Mouse (Mus musculus) c-Kit-positive CD71-negative TER-119-negative erythroid progenitor cells, embryonic 14.5 days (primary cell): ENCODE measurements at regions not wholly inside any gene's neighbourhood (a gene's known extent, or its start where the extent isn't known, plus 50 kb on each side); places are given as distances from the start of the nearest gene placed in this dataset.
A peak's percentile ranks its signal among the peaks of the same experiment; 100 is the strongest.

Experiments
- DNase-seq: peaks from one replicate; pipeline ENCODE4 v3.0.0-alpha.2; 2013; ENCODE audit warnings: low read depth

DNA sequence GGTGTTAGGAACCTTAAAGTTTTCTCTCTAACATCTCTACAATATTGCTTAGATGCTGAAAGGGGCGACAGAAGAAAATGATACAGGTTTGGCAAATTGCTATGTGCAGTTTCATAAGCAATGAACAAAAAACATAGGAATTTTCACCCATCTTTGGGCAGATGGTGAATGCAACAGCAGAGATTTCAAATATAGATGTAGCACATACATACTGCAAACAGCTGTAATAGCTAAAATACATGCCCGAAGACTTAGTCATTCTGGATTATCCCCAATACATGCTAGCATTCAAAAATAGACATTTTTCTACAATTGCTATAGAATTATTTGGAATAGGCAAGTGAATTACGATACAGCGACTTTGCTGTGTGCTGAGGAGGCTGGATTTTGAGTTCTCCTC lies 544.1 kb downstream of the D3Ertd751e start:
- DNase-seq, result no peak

DNA sequence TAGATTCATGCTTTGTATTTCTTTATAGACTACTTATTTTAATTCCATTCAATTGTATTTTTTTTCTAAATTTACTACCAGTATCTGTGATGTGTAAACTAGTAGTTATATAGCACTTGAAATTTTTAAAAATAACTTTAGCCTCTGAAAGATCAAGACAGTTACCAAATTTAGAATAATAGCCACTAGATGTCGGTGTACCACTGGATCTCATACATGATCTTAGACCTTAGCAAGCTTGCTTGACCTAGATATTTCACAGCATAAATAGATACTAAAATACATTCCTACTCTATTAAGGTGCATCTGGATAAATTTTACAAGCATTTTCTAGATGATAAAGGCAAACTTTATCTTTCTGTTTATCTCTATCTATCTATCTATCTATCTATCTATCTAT lies 570.0 kb downstream of the D3Ertd751e start:
- no peak for DNase-seq

DNA sequence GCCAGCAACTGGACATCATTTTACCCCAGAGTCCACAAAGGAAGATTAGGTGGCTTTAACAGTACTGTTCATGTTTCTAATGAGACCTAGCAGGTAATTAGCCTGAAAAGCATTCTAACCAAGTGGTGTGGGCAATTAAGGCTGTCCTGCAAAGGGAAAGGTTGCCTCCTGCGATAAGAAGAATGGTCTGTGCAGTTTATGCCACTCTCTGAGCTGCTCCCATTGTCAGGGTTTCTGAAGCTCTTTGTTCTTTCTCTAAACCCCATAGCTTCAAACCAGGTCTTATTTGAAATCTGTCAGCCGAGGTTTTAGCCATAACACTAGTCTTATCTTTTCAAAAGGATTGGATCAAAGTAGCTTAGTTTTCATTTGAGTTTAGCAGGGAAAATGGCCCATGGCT lies 585.3 kb downstream of the D3Ertd751e start:
- no peak for DNase-seq

DNA sequence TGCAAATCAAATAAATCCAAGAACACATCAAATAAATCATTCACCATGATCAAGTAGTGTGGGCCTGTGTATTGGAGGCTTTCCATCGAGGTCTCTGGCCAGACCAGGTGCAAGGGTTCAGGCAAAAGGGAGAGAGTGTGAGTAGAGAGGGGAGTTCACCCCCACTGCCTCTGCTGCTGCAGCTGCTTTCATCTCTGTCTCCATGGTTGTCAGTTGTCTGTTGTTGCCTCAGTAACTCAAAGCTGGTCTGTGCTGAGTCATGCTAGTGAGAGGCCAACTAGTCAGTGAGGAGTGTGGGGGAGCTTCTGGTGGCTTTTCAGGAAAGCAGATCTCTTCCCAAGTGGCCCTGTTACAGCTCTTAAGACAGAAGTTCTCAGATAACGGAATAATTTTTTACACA lies 600.4 kb downstream of the D3Ertd751e start:
- DNase-seq, result no peak

DNA sequence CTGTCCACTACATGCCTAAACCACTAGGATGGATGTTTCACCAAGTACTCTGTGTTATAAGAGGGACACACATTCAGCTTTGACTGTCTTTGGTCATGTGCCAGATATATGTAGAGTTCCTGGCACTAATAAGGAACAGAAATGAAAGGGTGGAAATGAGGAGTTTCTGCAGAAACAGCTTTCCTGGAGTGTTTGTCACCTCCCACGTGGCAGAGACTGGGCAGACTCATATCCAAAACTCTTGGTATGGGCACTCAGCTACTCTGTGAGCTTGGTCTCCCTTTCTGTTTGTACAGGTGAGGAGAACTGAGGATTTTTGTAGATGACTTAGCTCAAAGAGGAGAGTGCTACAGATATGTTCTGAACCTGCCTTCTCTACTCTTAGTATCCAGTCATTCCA lies 634.4 kb downstream of the D3Ertd751e start:
- no peak for DNase-seq

DNA sequence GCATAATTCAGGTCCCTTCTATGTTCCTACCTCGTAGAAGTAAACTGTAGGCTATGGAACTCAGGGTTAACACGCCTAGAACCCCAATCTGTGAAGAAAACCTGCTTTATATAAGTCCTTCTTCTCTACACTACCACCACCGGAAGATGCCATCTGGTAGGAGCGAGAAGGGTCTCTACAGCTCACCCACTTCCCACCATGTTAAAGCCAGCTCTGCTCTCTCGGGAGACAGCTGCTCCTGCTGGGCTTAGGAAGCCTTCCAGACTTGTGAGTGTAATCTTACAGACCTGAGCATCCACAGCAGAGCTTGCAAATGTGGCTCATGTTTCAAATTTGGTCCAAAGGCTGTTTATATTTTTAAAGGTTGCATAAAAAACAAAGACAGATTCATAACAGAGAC lies 639.7 kb downstream of the D3Ertd751e start:
- DNase-seq, result no peak

DNA sequence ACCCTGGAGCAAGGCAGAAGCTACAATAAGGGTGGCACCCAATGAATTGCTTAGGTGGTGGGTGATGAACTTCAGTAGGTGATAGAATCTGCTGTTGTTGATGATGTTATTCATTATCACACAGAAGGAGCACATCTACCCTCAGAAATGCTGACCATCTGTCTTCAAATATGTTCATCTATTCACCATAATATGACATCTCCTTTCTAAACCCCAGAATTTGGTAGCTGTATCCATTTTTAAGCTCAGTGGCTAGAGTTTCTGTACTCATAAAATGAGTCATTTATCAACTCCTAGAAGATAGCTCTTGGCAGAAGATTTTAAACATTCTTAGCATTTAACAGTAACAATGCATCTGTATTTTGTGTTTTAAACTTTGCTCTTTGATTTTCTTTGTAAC lies 660.3 kb downstream of the D3Ertd751e start:
- DNase-seq, result no peak

DNA sequence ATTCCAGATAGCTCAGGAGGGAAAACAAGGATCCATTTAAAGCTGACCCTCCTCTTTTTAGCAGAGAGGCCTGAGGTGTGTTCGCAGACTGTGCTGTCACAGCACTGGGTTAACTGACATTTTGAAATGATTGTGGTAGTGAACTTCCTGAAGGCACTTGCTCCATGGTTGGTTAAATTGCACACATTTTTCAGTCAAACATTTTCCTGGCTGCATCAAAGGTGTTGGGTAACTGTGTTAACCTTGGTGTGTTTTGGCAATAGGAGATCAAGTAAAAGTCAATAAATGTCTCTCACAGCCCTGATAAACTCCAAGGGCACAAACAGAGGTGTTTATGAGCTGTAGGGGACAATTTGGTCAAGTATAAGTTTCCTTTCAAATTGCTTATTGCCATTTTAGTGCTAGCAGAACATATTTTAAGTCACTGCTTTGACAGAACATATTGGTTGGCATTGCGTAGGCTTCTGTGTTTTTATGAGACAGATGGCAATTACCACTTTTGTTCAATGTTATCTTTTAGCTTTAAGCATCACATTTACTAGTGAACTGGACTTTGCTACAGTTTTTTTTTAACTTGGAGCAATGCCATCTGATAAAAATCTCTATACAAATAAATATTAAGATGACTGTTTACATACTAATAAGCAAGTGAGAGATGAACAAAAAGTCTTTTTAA lies 666.7 kb downstream of the D3Ertd751e start:
- DNase-seq, result no peak

DNA sequence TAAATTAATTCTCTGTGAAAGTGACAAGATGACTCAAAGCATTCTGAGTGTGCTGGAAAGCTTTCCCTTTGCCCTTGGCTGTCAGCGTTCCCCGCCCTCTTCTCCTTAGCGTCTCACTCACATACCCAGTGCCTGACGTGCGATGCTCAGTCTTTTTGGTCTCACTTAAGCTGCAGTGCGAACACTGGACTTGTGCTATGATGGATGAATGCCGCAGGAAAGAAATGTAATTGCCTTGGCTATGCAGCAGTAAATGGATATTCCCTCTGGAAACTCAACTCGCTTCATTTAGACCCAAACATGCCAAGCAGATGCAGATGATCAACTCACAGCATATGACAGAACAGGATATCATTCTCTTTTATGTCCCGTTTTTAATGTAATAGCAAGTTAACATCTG lies 685.0 kb downstream of the D3Ertd751e start:
- DNase-seq, result no peak

DNA sequence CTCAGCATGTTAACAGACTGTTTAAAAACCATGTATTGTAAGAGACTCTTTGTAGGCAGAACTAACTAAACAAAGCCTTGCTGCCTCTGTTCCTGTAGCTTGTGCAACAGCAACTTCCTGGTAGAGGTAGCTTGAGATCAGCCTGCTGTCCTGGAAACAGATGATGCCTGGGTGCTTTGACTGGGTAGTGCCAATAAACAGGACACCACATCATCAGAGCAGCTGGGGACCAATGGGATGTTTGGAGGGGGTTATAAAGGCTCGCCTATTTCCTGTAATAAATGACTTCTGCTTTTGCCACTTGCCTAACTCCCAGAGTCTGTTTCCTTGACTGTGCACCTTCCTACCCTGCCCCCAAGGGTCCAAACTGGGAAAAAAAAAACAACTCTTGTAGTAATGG lies 707.2 kb downstream of the D3Ertd751e start:
- peak; percentile 4 for DNase-seq

DNA sequence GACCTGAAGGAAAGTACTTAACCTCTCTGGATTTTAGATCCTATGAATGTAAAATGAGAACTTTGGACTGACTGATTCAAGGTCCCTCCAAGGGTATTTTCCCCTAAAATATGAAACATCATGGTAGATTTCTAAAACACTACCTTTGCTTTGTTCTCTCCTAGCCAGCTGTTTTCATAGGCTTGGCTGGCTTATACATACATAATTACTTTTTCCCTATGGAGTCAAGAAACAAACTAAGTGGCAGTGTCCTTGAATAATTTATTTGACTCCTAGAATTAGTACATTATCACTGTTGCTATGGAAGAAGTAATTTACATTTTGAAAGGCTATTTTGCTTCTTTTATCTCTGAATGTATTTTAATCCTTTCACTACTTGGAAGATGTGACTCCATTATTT lies 721.9 kb downstream of the D3Ertd751e start:
- no peak for DNase-seq

DNA sequence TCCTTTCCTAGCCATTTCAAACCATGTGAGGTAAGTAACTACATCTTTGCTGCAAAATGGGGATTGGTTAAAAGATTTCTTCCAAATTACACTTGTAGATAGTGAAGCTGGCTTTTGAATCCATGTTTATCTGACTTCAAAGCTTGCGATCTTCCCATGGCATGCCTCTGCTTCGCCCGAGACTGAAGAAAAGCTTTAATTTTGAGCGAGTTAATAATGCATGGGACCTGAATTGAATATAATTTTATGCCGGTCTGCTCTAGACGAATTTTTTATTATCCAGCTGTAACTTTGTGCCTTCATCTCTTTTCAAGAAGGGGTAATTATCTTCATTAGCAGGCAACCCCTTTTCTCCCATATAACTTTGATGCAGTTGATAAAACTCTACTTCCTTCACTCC lies 724.7 kb downstream of the D3Ertd751e start:
- DNase-seq, result no peak

DNA sequence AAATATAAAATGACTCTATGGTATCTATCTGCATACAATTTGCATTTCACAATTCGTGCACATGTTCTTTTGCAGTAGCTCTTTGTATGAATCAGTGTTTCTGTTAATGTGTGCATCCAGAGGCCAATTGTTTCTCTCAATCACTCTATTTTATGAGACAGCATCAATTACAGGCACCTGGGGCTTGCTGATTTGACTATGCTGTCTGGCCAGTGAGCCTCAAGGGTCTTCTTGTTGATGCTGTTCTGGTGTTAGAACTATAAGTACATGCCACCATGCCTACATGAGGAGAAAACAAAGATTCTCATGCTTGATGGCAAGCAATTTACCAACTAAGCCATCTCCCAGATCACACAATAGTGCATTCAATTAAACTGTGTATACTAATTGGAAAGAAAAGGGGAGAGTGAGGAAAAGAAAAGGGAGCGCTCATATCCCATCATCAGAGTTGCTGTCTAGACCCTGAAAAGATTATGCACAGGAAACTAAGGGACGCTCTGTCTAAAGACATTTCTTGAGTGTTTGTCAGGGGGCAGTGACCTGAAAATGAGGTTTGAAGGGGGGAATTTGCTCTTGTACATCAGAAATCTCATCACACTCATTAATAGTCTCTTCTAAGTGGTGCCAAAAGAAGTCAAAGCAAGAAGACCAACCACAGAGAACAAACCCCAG lies 772.6 kb downstream of the D3Ertd751e start:
- no peak for DNase-seq

DNA sequence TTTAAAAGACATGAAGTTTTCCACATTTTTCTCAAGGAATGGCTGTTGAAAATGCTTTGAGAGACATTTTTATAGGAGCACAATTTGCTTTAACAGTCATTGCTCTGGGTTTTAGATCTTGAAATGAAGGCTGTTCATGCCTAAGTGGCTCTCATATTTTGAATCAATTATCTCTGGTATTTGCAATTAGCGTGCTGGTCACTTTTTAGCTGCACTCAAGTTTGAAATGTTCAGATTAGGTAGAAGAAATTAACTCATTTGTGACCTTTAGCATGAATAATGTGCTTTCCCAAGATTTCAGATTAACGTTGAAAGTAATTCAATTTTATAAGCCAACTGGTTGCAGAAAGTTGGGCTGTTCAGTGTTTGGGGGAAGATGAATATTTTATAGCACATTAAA lies 773.9 kb downstream of the D3Ertd751e start:
- DNase-seq, result no peak

DNA sequence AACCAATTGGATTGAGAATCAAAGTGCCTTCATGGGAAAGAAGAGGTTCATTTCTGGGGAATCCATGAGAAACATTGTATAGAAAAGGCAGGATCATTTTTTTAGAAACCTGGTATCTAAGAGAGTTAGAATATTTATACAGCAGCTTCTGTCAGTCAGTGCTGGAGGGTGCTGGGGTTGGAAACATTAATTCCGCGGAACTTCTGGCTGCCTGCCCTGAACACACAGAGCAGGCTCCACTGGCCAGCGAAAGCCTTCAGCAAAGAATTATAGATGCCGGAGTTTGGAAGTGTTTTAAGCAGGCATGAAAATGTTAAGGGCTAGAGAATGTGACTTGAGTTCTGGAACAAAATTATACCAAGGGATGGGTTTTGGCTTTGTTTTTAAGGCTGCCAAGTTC lies 789.0 kb downstream of the D3Ertd751e start:
- no peak for DNase-seq

DNA sequence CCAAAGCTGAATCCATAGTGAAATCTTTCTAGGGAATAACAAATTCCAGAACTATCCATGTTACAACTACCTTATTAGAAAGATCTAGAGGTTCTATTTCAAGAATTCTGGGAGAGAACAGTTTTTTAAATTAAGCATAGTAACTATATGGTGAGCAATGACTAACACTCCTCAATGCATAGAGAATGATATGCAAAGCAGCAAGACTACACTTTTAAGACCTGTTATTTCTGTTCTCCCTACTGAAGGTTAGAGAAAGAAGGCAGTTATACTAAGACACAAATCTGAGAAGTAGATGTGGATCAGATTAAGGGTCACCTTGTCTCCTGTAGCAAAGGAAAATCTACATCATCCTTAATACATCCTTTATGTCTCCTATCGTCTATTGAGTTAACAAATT lies 824.3 kb downstream of the D3Ertd751e start:
- no peak for DNase-seq

DNA sequence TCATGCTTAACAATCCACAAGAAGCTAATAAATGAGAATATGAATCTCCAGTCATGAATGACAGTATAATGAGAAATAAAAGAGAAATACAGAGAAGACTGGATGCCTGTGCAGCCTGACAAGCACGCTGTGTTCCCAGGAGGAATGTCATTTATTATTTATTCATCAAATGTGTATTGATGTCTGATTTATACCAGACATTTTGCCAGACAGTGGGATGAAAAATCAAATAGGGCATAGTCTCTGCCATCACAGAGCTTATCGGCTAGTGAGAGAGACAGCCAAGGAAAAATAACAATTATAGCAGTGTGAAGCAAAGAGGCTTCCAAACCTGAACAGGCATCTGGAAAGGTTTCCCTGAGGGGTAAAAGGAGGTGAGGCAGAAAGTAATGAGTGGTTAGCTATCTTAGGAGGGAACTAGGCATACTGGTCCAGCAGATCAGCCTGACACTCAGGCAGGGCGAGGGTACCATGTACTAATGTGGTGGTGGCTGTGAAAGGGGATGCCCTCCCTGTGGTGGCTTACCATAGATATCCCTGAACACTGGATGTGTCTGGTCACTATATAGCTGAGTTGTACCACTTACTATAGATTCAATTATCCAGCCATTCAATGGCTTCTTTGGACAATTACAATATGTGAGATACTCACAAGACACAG lies 828.1 kb downstream of the D3Ertd751e start:
- DNase-seq, result no peak

DNA sequence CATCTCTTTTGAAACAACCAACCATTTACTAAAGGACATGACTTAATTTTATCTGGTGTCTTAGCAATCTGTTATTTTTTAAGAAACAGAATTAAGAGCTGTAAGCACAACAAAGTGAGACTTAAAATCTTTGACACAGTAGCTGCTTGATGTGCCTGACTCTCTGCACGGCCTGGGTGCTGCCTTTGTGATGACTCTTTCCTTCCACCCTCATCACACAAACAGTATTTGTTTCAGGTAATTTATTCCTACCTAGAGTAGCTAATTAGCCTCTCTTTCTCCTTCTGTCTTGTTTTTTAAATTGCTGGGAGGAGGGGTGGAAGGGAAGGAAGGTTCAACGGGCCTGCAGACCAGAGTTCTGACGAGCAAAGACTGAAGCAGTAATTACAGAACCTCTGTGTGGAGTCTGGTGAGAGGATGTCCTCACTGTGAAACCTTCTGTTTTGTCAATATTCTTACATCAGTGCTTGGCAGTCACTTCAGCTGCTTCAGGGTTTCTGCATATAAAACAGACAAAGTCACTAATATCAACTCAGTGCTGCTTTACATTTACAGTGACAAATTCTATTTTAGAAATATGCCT lies 829.6 kb downstream of the D3Ertd751e start:
- no peak for DNase-seq

DNA sequence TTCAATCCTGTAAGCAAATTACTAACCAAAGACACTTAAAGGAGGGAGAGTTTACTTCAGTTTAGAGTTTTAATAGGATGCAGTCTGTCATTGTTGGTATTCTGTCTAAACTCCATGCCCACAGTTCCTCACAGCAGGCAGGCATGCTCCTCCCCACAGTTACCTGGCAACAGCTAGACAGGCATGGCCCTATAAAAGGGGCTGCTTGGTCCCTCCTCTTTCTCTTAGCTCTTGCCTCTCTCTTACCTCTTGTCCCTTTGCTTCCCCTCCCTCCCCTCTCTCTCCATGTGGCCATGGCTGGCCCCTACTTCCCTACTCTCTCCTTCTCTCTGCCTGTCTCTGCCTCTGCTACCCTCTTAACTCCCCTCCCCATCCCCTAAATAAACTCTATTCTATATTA lies 830.7 kb downstream of the D3Ertd751e start:
- DNase-seq, result no peak

DNA sequence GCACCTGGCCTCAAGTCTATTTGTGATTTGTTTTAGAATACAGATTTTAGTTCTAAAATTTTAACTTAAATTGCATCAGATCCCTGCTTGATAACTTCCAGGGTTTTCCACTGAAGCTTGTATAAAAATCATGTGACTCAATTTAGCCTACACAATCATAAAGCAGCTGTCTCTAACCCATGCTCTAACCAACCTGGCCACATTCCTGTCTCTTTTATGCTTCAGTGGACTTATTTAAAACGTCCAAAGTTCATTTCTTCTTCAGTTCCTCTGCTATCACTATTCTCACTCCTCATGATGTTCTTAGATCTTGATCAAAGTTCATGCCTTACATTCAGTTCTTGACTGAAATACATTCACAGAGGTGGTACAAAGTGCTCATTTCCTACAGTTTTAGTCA lies 839.9 kb downstream of the D3Ertd751e start:
- no peak for DNase-seq

DNA sequence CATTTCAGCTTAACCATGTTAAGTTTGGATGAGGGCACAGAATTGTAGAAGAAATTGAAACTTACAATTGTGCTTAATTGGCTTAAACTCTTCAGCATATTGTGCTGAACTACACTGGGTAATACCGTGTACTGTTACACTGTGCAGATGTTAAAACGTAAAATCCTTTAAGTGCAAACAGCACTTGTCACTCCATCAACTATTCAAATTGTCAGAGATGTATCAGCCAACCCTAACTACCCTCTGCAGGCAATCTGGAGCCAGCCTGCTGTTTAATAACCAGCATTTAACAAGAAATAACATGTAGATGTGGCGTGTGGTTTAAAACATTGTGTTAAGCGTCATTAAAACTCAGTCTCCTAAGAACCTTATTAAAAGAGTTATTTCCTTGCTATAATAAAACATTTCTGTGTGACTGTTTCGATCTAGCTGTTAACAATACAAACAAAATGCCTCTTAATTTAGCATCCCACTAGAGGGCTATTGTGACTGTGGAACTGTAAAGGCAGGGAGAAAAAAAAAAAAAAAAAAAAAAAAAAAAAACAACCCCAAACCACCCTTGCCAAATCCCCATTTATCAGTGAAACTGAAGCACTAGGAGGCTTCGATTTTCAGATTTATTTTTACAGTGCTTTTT lies 845.0 kb downstream of the D3Ertd751e start:
- no peak for DNase-seq

DNA sequence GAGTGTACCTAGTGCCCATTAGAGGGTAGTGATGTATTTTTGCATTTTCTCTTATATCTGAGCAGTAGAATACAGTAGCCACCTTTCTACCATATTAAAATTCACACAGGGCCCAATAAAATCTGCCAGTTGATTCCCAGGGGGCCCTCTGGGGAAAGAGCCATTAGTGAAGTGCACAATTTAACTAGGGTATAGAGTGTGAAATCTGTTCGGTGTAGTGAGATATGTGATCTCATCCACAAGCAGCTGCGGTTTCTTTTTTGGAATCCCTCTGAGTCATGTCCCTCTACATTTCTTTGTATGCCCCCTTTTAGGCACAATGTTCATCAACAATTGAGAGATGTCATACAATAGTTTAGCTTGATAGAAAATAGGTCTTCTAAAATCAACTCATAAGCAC lies 847.1 kb downstream of the D3Ertd751e start:
- DNase-seq, result no peak

DNA sequence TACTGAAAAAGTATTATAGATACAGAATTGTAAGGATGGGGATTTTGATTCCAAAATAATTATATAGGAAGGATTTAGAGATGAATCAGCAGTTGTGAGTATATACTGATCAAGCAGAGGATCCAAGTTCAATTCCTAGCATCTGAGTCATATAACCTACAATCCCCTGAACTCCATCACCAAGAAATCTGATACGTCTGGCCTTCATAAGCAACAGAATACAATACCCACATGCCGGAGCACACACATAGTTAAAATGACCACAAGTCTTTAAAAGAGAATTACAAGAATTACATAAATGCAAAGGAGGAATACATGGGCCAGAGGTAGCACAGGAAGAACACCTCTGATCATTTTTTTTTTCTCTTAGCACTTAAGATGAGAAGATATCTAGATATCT lies 847.7 kb downstream of the D3Ertd751e start:
- DNase-seq, result no peak
